Mouse (Mus musculus) forebrain, embryonic 11.5 days (tissue): ENCODE measurements around the gene Ptn. TPM values are rescaled to one million over a fixed set of nuclear protein-coding genes. Genes with fewer than 3 reads are reported as not detected.

Source experiments
- ATAC-seq: fragments of 200-750 bp; cut with Nextera tagmentation; replicated peaks from 2 replicates; pipeline ENCODE4 v1.8.0; 2017; ENCODE audit warnings: moderate TSS enrichment; ENCODE audit not compliant: low FRiP score
- DNase-seq: peaks from one replicate; pipeline ENCODE4 v3.0.0-alpha.2; 2017; ENCODE audit warnings: low spot score
- H3K27ac ChIP-seq: fragments of 300-500 bp; sonication (generic); 2 replicates; pipeline ENCODE4 v1.5.1; 2014; ENCODE audit warnings: low read depth, low read length
- H3K27me3 ChIP-seq: fragments of 300-500 bp; sonication (generic); 2 replicates; pipeline ENCODE4 v1.6.1; 2014; ENCODE audit warnings: mild to moderate bottlenecking, low read length, mixed read lengths; ENCODE audit not compliant: control insufficient read depth, insufficient read depth
- H3K36me3 ChIP-seq: fragments of 300-500 bp; sonication (generic); 2 replicates; pipeline ENCODE4 v1.6.1; 2014; ENCODE audit warnings: mild to moderate bottlenecking, low read length, moderate library complexity, mixed read lengths; ENCODE audit not compliant: control insufficient read depth, insufficient read depth
- H3K4me1 ChIP-seq: fragments of 300-500 bp; sonication (generic); replicated peaks from 2 replicates; pipeline ENCODE4 v1.6.1; 2014; ENCODE audit warnings: low read length, mixed read lengths; ENCODE audit not compliant: control insufficient read depth, insufficient read depth
- H3K4me2 ChIP-seq: fragments of 300-500 bp; sonication (generic); 2 replicates; pipeline ENCODE4 v1.6.1; 2014; ENCODE audit warnings: low read depth, mild to moderate bottlenecking, low read length, moderate library complexity, mixed read lengths; ENCODE audit not compliant: severe bottlenecking
- H3K4me3 ChIP-seq: fragments of 300-500 bp; sonication (generic); 2 replicates; pipeline ENCODE4 v1.5.1; 2014; ENCODE audit warnings: low read depth, low read length
- H3K9ac ChIP-seq: fragments of 300-500 bp; sonication (generic); 2 replicates; pipeline ENCODE4 v1.6.1; 2014; ENCODE audit warnings: low read length
- H3K9me3 ChIP-seq: fragments of 300-500 bp; sonication (generic); 2 replicates; pipeline ENCODE4 v1.6.1; 2016; ENCODE audit warnings: low read length, mixed read lengths; ENCODE audit not compliant: control insufficient read depth
- WGBS: fragments of 180-500 bp; shearing (Covaris S2); extraction: QIAGEN DNeasy Blood & Tissue Kit; methylation state at CpG from one replicate; pipeline ENCODE4 v1.1.7; 2014; 5-methylcytosine and 5-hydroxymethylcytosine counted together
- polyA plus RNA-seq: library from polyadenylated mRNA; unstranded; fragments of >200 nt; fragmentation: Nextera tagmentation; extraction: Ambion mirVana; gene quantifications from 2 replicates; pipeline ENCODE4 v1.2.1, GENCODE M21; 2014

Gene Ptn
- polyA plus RNA-seq, 1 experiment from 2014 or later = 192 TPM

DNA sequence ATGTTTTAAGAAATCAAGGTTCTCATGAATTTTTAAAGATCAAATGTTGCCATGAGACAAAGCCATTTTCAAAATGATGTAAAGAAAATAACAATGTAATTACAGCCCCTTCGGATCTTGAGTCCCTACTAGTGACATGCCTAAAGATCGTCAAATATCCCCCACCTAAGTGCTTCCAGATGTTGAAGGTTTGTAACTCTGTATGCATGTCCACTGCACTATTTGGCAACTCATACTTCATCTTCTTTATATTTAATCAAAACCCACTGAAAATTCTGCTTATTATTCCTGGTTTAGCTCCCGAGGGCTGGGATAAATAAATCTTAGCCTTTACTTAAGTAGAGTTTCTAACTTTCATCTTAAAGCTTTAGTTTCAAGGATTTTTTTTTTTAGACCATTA is 31.7 kb upstream of the Ptn start:
- Histone ChIP-seq H3K27ac (no peak overlapping the region), H3K27me3 (no peaks in the 10 kb centered on the region), H3K9ac (no peak overlapping the region), H3K9me3 (no peaks in the 10 kb centered on the region), H3K4me2 (no peak overlapping the region), H3K4me1 (no peaks in the 10 kb centered on the region; the same call in 1 of the 2 replicates), H3K4me3 (no peak overlapping the region), H3K36me3 (no peaks in the 10 kb centered on the region)
- WGBS = 72% methylated on average over 3 of the region's 3 CpGs
- no peak for DNase-seq
- no peak for ATAC-seq

DNA sequence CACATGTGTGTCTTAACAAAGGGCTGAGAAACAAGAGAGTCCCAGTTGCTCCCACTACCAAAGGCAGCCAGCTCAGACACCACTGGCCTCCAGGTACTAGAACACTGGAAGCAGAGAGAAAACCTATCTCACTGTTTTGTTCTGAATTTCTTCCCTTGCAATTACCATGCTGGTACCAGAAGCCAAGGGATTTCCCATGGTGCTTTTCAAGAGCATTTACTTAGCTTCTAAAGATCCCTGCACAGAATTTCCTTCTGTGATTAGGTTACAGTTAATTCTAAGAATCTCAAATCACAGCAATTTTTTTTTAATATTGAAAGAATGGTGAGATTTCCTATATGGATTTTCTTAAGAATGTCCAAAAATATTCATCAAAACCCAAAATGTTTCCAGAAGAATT is 31.2 kb upstream of the Ptn start:
- H3K36me3 ChIP-seq = no peaks in the 10 kb centered on the region
- ATAC-seq = no peak
- H3K27me3 ChIP-seq = no peaks in the 10 kb centered on the region
- H3K4me3 ChIP-seq = no peak overlapping the region
- DNase-seq = no peak
- no peak overlapping the region for H3K9ac ChIP-seq
- no peak overlapping the region for H3K27ac ChIP-seq
- no peaks in the 10 kb centered on the region for H3K9me3 ChIP-seq
- H3K4me2 ChIP-seq = no peak overlapping the region
- H3K4me1 ChIP-seq = peaks cover 2% of the 10 kb centered on the region; the same call in 1 of the 2 replicates

GRCm38 (mm10) chr6:36838747-36839146 is 28.7 kb upstream of the Ptn start:
- DNase-seq = no peak
- Histone ChIP-seq H3K9ac (no peak overlapping the region), H3K27ac (no peak overlapping the region), H3K4me3 (no peak overlapping the region), H3K27me3 (no peaks in the 10 kb centered on the region), H3K9me3 (no peaks in the 10 kb centered on the region), H3K4me1 (peaks cover 2% of the 10 kb centered on the region; the same call in 1 of the 2 replicates), H3K36me3 (no peaks in the 10 kb centered on the region), H3K4me2 (no peak overlapping the region)
- no peak for ATAC-seq
- 100% methylated on average over 1 of the region's 1 CpGs for WGBS

DNA sequence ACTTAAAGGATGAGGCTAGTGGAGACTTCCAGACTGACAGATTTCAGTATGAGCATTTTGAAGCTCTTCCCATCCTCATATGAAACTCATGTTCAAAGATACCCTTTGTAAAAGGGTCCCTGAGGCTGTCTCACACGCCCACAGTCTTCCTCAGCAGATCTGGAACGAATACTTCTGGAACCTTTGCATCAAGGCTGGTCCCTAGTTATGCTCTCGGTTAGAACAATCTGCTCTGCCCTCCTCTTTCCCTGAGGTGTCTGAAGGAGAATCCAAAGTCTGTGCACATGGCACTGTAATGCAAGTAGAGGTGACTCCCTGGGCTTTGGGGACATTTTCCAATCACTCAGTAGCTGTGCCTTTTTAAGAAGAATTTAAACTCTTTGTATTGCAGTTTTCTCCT is 25.3 kb upstream of the Ptn start:
- Histone ChIP-seq H3K9me3 (no peaks in the 10 kb centered on the region), H3K27ac (no peak overlapping the region), H3K4me2 (no peak overlapping the region), H3K4me1 (peaks cover 2% of the 10 kb centered on the region; the same call in 1 of the 2 replicates), H3K4me3 (no peak overlapping the region), H3K9ac (no peak overlapping the region), H3K27me3 (no peaks in the 10 kb centered on the region), H3K36me3 (no peaks in the 10 kb centered on the region)
- ATAC-seq (no peak), DNase-seq (no peak)
- WGBS = 71% methylated on average over 3 of the region's 3 CpGs

- 85% methylated on average over 4 of the region's 4 CpGs for WGBS
- Histone ChIP-seq H3K9ac (no peak overlapping the region), H3K27ac (no peak overlapping the region), H3K4me1 (peaks cover 2% of the 10 kb centered on the region; the same call in 1 of the 2 replicates), H3K27me3 (no peaks in the 10 kb centered on the region), H3K4me2 (no peak overlapping the region), H3K36me3 (no peaks in the 10 kb centered on the region), H3K9me3 (no peaks in the 10 kb centered on the region), H3K4me3 (no peak overlapping the region)
- ATAC-seq (no peak), DNase-seq (no peak)
Observed at GRCm38 (mm10) chr6:36834695-36835265, 24.8 kb upstream of the Ptn start.

- no peak for ATAC-seq
- Histone ChIP-seq H3K4me1 (peaks cover 2% of the 10 kb centered on the region; the same call in 1 of the 2 replicates), H3K4me3 (no peak overlapping the region), H3K27me3 (no peaks in the 10 kb centered on the region), H3K36me3 (no peaks in the 10 kb centered on the region), H3K4me2 (no peak overlapping the region), H3K9ac (no peak overlapping the region), H3K27ac (no peak overlapping the region), H3K9me3 (no peaks in the 10 kb centered on the region)
- 91% methylated on average over 4 of the region's 4 CpGs for WGBS
- DNase-seq = no peak
Observed at GRCm38 (mm10) chr6:36832681-36833080, 22.7 kb upstream of the Ptn start.

DNA sequence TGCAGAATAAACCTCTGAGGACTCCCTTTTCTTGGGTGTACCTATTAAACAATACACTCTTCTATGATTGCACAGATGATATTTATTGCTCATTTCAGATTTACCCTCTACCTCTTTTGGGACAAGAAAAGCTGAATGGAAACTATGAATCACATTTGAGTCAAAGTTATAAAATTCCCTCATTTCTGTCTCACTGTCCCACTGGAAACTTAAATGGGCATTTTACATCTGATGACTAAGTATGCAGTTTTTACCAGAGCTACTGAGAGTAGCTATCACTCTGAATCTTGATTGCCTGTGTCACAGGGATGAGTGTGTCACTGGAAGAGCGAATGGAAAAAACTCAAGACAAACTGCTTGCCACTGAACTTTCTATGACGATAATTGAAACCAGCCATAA is 22.2 kb upstream of the Ptn start:
- ATAC-seq = no peak
- WGBS = 79% methylated on average over 2 of the region's 2 CpGs
- H3K27me3 ChIP-seq = no peaks in the 10 kb centered on the region

GRCm38 (mm10) chr6:36830371-36830925 is 20.4 kb upstream of the Ptn start:
- Histone ChIP-seq H3K27ac (no peak overlapping the region), H3K4me2 (no peak overlapping the region), H3K4me3 (no peak overlapping the region), H3K9me3 (no peaks in the 10 kb centered on the region), H3K36me3 (no peaks in the 10 kb centered on the region), H3K4me1 (no peaks in the 10 kb centered on the region), H3K27me3 (no peaks in the 10 kb centered on the region), H3K9ac (no peak overlapping the region)
- ATAC-seq (no peak), DNase-seq (no peak)
- 88% methylated on average over 9 of the region's 9 CpGs for WGBS

More for the DNA sequence above, 22.2 kb upstream of the Ptn start:
- no peak overlapping the region for H3K9ac ChIP-seq
- no peak overlapping the region for H3K4me3 ChIP-seq
- no peaks in the 10 kb centered on the region for H3K9me3 ChIP-seq
- H3K27ac ChIP-seq = no peak overlapping the region
- no peak overlapping the region for H3K4me2 ChIP-seq
- H3K36me3 ChIP-seq = no peaks in the 10 kb centered on the region
- DNase-seq = no peak
- peaks cover 2% of the 10 kb centered on the region; the same call in 1 of the 2 replicates for H3K4me1 ChIP-seq

DNA sequence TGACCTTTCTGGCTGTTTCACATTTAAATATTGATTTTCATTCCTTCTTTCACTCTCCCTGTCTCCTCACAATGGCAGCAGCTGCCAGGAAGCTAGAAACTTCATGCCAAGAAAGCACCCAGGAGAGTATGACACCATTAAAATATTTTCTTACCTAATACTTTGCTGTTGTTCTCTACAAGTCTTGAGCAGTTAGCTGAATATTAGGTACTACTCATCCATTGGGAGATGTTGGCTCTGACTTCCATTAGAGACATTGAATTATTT is 9.7 kb upstream of the Ptn start:
- Histone ChIP-seq H3K4me1 (no peaks in the 10 kb centered on the region), H3K36me3 (no peaks in the 10 kb centered on the region), H3K4me2 (no peak overlapping the region), H3K9me3 (no peaks in the 10 kb centered on the region), H3K4me3 (no peak overlapping the region), H3K27ac (no peak overlapping the region), H3K9ac (no peak overlapping the region), H3K27me3 (no peaks in the 10 kb centered on the region)
- no peak for ATAC-seq
- no peak for DNase-seq
